Mouse (Mus musculus) bone marrow, adult 2 months (tissue): ENCODE measurements at regions not wholly inside any gene's neighbourhood (a gene's known extent, or its start where the extent isn't known, plus 50 kb on each side); places are given as distances from the start of the nearest gene placed in this dataset.

Experiments used
- H3K27ac ChIP-seq: fragments of 200-500 bp; 2 replicates; pipeline ENCODE4 v1.5.1; 2012; ENCODE audit warnings: low read depth, mild to moderate bottlenecking, control low read depth, inconsistent platforms, low read length; ENCODE audit not compliant: control insufficient read depth, poor library complexity, insufficient read depth
- H3K4me1 ChIP-seq: fragments of 200-500 bp; 2 replicates; pipeline ENCODE4 v1.6.1; 2011; ENCODE audit warnings: low read length; ENCODE audit not compliant: control insufficient read depth, insufficient read depth
- H3K4me3 ChIP-seq: fragments of 200-500 bp; replicated peaks from 2 replicates; pipeline ENCODE3; 2011; ENCODE audit warnings: mild to moderate bottlenecking, low read depth, low read length, control low read depth; ENCODE audit not compliant: control insufficient read depth
- CTCF ChIP-seq: fragments of 200-500 bp; IDR thresholded peaks from 2 replicates; pipeline ENCODE4 v1.5.1; 2011; ENCODE audit warnings: low read length, control low read depth; ENCODE audit not compliant: control insufficient read depth, insufficient read depth
- POLR2A ChIP-seq: fragments of 200-500 bp; IDR thresholded peaks from 2 replicates; pipeline ENCODE4 v1.6.1; 2011; ENCODE audit warnings: low read depth, mild to moderate bottlenecking, control low read depth, low read length, borderline replicate concordance; ENCODE audit not compliant: control insufficient read depth
- WGBS: fragments of 180-500 bp; shearing (Covaris S2); methylation state at CpG from one replicate; pipeline ENCODE4 v1.1.7; 2018; 5-methylcytosine and 5-hydroxymethylcytosine counted together

DNA sequence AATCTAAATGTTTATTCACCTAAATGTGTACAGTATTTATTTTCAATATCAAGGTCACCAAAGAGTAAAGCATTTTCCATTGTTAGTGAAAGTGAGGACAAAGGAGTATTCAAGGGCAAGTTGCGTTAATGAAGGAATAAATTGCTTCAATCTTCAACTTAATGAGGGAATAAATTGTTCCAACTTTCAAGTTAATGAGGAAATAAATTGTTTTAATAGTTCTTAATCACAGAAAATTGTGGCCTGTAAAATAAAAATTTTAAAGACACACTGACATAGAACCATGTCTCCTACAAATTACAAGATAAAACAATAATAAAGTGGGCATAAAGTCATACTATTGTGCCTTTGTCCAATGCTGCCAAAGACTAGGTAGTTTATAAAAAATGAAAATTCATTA is 375.4 kb upstream of the Adamts5 start:
- WGBS = 77% methylated on average over 1 of the region's 1 CpGs
- H3K4me3 ChIP-seq = no peak overlapping the region
- no peaks in the 10 kb centered on the region for H3K4me1 ChIP-seq
- TF ChIP-seq POLR2A = no peak
- no peak overlapping the region for H3K27ac ChIP-seq

DNA sequence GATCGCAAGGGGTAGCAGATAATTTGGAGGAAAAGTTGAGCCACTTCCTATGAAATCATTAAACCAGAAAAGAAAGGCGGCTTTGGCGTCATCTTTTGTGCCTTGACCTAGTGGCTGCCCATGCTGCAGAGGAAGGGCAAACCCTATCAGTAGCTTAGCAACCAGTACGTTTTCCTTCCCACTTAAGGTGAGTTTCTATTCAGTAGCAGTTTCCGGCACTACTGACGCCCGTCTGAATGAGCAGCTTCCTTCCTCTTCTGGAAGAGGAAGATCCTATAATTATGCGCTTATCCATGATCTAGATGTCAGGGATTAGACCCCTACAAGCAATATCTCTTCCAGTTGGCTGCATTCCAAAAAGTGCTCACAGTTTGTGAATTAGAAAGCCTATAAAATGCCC is 360.0 kb upstream of the Adamts5 start:
- 4% methylated on average over 8 of the region's 8 CpGs for WGBS
- TF ChIP-seq CTCF (no peak), POLR2A (no peak)
- Histone ChIP-seq H3K4me3 (no peak overlapping the region), H3K27ac (no peak overlapping the region), H3K4me1 (no peaks in the 10 kb centered on the region)

DNA sequence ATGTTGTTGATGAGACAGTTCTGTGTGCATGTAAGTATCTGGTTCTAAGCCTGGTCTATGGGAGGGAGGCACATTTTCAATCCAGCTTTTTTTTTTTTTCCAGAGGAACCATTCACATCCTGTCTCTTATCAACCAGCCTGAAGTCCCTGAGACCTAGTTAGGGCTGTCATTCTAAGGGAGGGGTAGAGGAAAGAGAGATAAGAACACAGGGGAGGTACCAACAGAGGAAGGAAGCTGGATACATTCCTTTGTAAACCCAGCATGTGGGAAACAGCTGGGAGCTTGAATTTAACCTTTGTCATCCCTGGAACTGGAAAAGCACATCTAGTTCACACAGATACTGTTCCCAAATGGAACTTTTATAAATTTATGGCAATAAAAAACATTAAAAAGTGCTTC is 351.0 kb upstream of the Adamts5 start:
- H3K4me3 ChIP-seq = no peak overlapping the region
- no peaks in the 10 kb centered on the region for H3K4me1 ChIP-seq
- no peak overlapping the region for H3K27ac ChIP-seq
- no peak for TF ChIP-seq CTCF
- TF ChIP-seq POLR2A = no peak

DNA sequence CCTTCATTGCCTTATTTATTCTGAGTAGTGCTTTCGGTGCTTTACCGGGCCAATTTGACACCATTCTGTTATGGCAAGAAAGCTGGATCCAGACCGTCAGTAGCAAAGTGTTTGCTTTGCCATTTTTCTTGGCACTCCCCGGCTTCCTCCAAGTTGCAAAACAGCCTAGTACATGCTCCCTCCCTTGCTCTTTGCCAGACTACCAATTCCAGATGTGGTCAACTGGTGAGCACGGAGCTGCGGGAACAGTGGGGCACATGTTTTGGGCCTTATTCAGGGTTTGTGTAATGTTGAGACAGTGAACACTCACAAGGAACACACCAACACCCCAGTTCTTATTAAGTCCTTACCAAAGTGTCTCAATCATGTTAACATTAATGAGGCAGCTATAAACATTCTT is 348.4 kb upstream of the Adamts5 start:
- TF ChIP-seq POLR2A = no peak
- TF ChIP-seq CTCF = no peak
- H3K4me3 ChIP-seq = no peak overlapping the region
- H3K27ac ChIP-seq = no peak overlapping the region
- WGBS = 85% methylated on average over 6 of the region's 6 CpGs
- H3K4me1 ChIP-seq = no peaks in the 10 kb centered on the region

DNA sequence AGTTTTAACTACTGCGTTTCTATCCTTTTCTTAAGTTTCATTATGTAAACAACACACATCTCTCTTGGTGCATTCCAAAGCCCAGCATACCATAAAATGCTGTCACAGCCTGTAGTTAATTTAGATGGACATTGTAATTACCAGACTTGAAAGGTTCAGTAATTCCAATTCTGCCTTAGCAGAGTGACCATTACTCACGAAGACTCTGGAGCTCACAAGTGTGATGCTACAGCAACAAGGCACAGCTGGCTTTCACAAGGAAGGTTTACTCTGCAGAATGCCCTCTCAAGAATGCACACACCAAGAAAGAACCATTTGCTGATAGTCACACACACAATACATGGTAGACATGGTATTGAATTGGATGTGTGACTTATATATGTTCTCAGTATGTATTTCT is 342.6 kb upstream of the Adamts5 start:
- 73% methylated on average over 2 of the region's 2 CpGs for WGBS
- Histone ChIP-seq H3K4me3 (no peak overlapping the region), H3K4me1 (no peaks in the 10 kb centered on the region), H3K27ac (no peak overlapping the region)
- no peak for TF ChIP-seq CTCF

DNA sequence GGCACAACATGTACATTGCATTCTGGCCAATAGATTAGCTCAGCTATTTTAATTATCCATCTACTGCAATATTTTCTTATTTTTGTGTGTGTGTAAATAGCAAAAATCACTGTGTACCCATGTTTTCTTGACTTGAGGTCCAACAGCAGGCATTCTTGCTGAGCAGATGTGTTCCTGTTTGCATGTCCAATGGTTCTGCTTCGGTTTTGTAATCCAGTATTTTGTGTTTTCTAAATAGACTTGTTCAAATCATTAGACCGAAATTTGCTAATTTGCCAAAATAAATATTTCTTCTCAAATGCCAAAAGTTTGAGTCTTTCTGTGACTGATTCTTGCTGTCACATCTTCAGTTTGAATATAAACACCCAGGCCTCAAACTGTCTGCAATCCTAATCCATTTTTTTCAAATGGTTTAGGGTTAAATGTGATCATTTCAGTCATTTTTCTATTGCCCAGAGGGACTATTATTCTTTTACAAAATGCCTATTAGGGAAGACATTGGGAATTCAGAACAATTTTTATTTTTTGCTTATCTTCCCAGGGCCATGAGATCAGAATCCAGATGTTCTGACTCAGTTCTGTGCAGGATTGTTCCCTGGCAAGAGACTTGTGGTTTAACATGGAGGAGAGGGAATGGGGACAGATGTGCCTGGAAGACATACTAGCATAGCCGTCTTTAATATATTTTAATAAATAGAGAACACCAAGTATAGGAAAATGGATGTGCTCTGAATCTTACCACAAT is 341.3 kb upstream of the Adamts5 start:
- Histone ChIP-seq H3K27ac (no peak overlapping the region), H3K4me3 (no peak overlapping the region), H3K4me1 (no peaks in the 10 kb centered on the region)
- TF ChIP-seq POLR2A (no peak), CTCF (no peak)
- WGBS = 76% methylated on average over 3 of the region's 3 CpGs

DNA sequence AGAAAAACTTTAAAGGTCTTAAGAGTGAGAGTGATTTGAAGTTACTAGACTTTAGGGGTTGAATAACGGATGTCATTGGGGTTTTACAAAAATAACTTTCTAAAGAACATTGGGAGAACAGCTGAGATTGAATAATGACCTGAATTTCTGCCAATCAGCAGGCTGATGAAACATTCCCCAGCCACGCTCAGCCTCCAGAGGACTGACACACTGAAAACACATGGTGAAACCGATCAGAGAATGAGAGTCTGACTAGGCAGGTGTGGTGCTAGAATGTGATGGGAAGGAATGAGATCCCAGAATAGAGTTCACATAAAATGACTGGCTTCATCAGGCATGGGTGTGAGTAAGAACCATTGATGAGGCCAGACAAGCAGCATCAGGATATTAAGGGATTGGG is 321.4 kb upstream of the Adamts5 start:
- Histone ChIP-seq H3K27ac (no peak overlapping the region), H3K4me3 (no peak overlapping the region), H3K4me1 (no peaks in the 10 kb centered on the region)
- TF ChIP-seq POLR2A = no peak
- no peak for TF ChIP-seq CTCF
- 64% methylated on average over 3 of the region's 3 CpGs for WGBS

DNA sequence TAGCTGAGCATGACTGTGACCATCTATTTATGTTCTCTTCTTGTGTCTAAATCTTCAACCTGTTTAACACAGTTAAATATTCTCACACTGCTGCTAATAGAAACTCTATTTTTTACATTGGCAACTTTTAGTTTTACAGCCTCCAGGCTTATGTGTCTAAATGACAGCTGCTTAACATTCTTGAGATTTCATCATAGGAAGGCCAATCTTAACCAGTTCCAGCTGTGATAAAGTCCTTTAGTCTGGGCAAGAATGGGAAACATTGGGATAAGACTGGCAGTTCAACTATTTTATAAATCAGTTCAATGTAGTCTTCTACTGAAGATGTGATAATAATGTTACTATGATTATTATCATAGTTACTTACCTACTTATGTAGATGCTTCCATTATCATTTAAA is 308.9 kb upstream of the Adamts5 start:
- no peak overlapping the region for H3K27ac ChIP-seq
- no peak overlapping the region for H3K4me3 ChIP-seq
- H3K4me1 ChIP-seq = no peaks in the 10 kb centered on the region
- TF ChIP-seq CTCF = no peak

DNA sequence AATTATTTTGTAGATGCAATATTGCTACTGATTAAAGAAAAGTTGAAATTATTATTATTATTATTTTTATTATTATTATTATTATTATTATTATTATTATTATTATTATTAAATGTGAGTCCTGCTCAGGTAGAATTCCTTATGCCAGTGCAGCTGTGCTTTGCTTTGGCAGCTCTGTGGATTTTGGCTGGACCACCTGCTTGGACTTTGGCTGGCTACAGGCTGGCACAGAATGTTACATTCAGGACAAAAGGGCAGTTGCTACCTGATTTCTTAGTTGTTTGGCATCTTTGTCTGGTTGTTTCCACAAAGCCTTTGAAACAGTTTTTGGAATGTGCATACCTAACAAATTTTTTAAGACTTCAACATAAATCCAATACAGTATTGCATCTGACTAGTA is 307.7 kb upstream of the Adamts5 start:
- Histone ChIP-seq H3K4me1 (no peaks in the 10 kb centered on the region), H3K27ac (no peak overlapping the region), H3K4me3 (no peak overlapping the region)
- TF ChIP-seq POLR2A (no peak), CTCF (no peak)
